Mouse (Mus musculus) kidney, postnatal 36 days (tissue): ENCODE measurements around the gene Ctla2b.
"Not testable (repeated sequence)": the region's sequence is repeated elsewhere in the genome, so short reads cannot be mapped to it uniquely, and the experiment has no call there.

Experiments used
- DNase-seq, 2 experiments: peaks; one replicate each; pipeline ENCODE4 v3.0.0; 2021 to 2022; ENCODE audit warnings: mixed read lengths in 2 of 2

Ctla2b gene

DNA sequence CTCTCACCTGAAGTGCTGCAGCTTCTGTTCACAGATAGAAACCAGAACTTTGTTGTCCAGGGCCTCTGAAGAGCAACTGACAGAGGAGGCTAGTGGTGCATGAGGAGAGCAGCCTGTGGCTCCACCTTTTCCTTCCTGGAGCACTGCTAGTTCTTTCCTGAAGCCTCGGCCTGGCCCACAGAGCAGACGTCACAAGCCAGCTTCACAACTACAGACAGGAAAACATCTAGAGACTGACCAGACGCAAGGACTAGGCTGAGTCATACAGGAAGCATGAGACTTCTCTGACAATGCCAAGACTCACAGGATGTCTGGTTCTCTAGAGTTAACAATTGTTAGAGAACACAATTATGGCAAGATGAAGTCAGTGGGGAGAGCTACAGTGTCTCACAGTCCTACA lies at the start of gene Ctla2b:
Gene Ctla2b (minus strand): TSS at position 120 of the 400 bp plus-strand sequence.
- DNase-seq = peak; percentile 47 to 74

DNA sequence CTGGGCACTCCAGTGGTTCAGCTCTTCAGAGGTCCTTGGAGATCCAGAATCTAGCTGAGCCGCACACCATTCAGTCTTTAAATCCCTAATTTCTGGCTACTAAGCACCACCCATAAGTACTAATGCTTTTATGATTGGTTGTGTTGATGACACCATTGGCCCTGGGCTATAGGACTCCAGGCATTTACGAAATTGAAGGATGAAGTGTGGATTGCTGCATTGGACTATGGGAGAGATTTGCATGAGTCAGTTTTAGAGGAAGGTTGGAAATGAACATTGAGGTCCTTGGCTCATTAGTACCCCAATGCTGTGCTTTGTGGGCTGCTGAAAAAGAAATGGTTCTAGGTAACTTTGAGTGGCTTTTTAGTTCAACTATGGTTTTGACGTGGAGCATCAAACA lies 44.6 kb upstream of the Ctla2b start, which contains the start of gene Tpbpa:
Gene Tpbpa (minus strand): TSS at position 101 of the 400 bp plus-strand sequence.
- not testable (repeated sequence) for DNase-seq

DNA sequence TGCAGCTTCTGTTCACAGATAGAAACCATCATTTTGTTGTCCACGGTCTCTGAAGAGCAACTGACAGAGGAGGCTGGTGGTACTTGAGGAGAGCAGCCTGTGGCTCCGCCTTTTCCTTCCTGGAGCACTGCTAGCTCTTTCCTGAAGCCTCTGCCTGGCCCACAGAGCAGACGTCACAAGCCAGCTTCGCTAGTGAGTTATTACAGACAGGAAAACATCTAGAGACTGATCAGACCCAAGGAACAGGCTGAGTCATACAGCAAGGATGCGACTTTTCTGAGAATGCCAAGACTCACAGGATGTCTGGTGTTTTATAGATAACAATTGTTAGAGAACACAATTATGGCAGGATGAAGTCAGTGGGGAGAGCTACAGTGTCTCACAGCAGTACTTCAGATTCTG lies 39.3 kb upstream of the Ctla2b start, which contains the start of the genes Gm49391 and Ctla2a:
Gene Gm49391 (minus strand): TSS at position 72 of the 402 bp plus-strand sequence.
Gene Ctla2a (minus strand): TSS at position 126 of the 402 bp plus-strand sequence.
- DNase-seq = peak; percentile 64 to 80

DNA sequence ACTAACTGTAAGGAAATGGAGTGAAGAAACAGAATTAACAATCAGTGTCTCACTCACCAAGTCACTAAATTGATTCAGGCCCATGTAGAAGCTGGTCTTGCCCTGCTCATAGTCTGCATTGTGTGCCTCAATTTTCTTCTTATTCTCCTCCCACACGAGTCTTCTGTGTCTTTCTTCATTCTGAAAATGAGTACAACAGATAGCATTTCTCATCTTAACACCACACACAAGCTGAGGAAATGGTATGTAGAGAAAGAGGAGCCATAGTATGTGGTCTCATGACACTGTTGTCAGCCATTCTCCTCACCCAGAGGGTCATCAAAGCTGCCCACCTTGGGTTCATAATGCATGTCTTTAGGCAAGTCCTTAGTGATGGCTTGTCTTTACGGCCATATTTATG lies 38.2 kb upstream of the Ctla2b start, which contains the start of gene Gm49393:
Gene Gm49393 (minus strand): TSS at position 101 of the 400 bp plus-strand sequence.
- DNase-seq = not testable (repeated sequence)

DNA sequence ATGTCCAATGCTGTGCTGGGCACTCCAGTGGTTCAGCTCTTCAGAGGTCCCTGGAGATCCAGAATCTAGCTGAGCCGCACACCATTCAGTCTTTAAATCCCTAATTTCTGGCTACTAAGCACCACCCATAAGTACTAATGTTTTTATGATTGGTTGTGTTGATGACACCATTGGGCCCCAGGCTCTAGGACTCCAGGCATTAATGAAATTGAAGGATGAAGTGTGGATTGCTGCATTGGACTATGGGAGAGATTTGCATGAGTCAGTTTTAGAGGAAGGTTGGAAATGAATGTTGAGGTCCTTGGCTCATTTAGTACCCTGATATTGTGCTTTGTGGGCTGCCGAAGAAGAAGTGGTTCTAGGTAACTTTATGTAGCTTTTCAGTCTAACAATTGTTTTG lies 7.5 kb upstream of the Ctla2b start, which contains the start of gene Tpbpb:
Gene Tpbpb (minus strand): TSS at position 101 of the 400 bp plus-strand sequence.
- not testable (repeated sequence) for DNase-seq

- not testable (repeated sequence) for DNase-seq
These were observed 453 bp downstream of the Ctla2b start, which contains the start of gene Gm49392 for GRCm38 (mm10) chr13:60896794-60897193. TSS of gene Gm49392 (minus strand) at chr13:60896894.

DNA sequence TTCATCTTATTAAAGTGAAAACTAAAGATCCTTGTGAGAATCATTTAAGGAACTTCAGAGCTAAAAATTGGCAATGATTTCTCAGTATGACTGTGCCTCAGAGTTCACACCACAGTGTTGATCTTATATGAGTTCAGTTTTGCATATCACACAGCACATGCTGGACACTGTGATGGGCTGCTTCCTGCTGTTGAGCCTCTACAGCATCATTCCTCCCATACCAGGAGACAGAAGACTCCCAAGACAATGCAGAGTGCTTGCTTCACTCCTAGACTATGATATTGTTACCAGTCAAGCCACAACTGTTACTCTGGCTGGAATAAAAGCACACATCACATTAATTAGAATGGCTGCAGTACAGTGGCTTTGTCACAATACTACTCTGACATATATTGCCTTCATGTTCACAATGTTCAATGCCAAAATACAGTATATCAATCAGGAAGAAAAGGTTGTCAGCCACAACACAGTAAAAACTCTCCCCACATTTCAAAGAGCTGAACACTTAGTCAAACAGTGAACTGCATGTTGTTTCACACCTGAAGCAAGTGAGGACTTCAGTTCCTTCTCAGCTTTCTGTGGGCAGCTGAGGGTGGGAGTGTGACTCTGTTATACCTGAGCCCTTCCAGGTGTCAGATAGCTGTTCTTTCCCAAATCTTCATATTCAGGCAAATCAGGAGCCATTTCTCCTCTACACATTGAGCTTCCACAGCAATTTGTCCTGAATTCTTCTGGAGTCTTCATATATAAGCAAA lies 1.7 kb downstream of the Ctla2b start:
- no peak for DNase-seq

DNA sequence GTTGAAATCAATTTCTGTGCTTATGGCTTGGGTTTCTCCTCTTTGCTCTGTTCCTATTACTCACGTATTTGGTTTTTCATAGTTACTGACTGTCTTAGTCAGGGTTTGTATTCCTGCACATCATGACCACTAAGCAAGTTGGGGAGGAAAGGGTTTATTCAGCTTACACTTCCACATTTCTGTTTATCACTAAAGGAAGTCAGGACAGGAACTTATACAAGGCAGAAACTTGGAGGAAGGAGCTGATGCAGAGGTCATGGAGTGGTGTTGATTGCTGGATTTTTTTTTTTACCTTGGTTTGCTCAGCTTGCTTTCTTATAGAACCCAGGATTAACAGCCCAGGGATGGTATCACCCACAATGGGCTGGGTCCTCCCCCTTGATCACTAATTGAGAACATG lies 4.9 kb downstream of the Ctla2b start:
- no peak for DNase-seq

DNA sequence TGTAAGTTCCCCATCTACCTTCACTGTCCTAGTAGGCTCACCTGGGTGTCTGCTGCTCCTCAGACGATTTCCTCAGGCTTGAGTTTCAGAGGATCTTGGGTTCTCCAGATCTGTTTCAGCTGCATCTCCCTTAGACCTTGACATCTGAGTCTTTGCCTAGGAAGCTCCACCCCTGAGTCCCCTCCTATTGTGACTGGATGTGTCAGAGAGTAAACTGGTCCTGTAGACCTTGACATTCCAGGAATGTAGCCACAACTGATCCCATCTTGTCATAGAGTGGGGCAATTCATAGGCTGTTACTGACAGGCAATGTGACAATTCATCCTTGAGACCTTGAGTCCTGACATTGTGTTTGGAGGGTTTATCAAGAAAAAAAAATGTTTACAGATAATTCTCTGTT lies 33.0 kb downstream of the Ctla2b start, which contains the start of gene 4930486L24Rik:
Gene 4930486L24Rik (minus strand): TSS at position 195 of the 400 bp plus-strand sequence.
- DNase-seq = no peak

DNA sequence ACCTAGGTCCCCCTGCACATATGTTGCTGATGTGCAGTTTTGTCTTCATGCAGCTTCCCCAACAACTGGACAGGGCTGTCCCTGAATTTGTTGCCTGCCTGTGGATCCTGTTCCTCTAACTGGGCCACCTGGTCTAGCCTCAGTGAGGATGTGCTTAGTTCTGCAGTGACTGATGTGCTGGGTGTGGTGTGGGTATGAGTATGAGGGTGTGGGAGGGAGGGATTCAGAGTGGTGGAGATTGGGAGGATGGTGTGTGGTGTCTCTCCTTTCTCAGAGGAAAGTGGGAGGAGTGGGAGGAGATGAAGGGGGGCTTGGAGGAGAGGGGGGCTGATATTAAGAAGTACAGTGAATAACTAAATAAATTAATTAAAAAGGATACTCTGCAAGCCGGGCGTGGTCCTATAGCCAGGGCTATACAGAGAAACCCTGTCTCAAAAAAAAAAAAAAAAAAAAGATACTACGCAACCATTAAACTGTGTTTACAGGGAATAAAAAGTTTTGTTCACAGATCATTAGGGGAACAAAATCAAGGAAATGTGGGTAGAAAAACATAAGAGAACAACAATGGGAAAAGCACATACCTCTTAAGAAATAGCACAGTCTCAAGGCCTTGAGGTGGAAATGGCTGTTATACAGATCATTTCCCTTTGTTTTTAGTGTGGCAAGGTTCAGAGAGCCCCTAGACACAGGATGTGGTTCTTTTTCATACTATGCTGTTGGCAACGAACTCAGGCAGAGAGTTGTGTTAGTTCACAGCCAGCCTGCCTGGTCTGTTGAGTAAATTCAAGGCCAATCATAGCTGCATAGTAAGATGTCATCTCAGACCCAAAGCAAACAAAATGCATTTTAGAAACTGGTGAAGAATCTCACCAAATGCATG lies 48.8 kb downstream of the Ctla2b start:
- DNase-seq = peak in 1 of 2 experiments; percentile 3
